Mouse (Mus musculus) cerebellum, adult 9-11 months (tissue): Measurements from ENCODE around the gene Dntt.

Experiments
- DNase-seq: peaks from one replicate; pipeline ENCODE4 v3.0.0; 2022

Dntt gene

GRCm38 (mm10) chr19:41029219-41029618 is at the start of gene Dntt:
TSS of gene Dntt (plus strand) at chr19:41029275.
- DNase-seq, result no peak

- no peak for DNase-seq
These were observed 48.4 kb upstream of the Dntt start for GRCm38 (mm10) chr19:40980671-40981070.

GRCm38 (mm10) chr19:40984536-40984935 is 44.5 kb upstream of the Dntt start:
- no peak for DNase-seq

- DNase-seq, result no peak
These were observed 40.2 kb upstream of the Dntt start for GRCm38 (mm10) chr19:40988856-40989255.

- DNase-seq, result no peak
These were observed 39.0 kb upstream of the Dntt start for GRCm38 (mm10) chr19:40989961-40990600.

- no peak for DNase-seq
These were observed 38.2 kb upstream of the Dntt start for GRCm38 (mm10) chr19:40990781-40991343.

GRCm38 (mm10) chr19:40991626-40992025 is 37.4 kb upstream of the Dntt start:
- no peak for DNase-seq

- DNase-seq, result no peak
These were observed 37.0 kb upstream of the Dntt start for GRCm38 (mm10) chr19:40992096-40992495.

- DNase-seq, result no peak
These were observed 36.5 kb upstream of the Dntt start for GRCm38 (mm10) chr19:40992517-40993044.

- DNase-seq, result no peak
These were observed 35.7 kb upstream of the Dntt start for GRCm38 (mm10) chr19:40993356-40993755.

GRCm38 (mm10) chr19:40994057-40994585 is 35.0 kb upstream of the Dntt start, which contains the start of gene Blnk:
TSS of gene Blnk (minus strand) at chr19:40994535.
- no peak for DNase-seq

GRCm38 (mm10) chr19:40994911-40995310 is 34.2 kb upstream of the Dntt start:
- no peak for DNase-seq

GRCm38 (mm10) chr19:40995449-40996401 is 33.4 kb upstream of the Dntt start:
- peak; percentile 5 for DNase-seq

- DNase-seq, result no peak
These were observed 32.4 kb upstream of the Dntt start for GRCm38 (mm10) chr19:40996722-40997121.

- no peak for DNase-seq
These were observed 30.5 kb upstream of the Dntt start for GRCm38 (mm10) chr19:40998469-40999170.

- DNase-seq, result no peak
These were observed 29.5 kb upstream of the Dntt start for GRCm38 (mm10) chr19:40999569-40999968.

- no peak for DNase-seq
These were observed 25.3 kb upstream of the Dntt start for GRCm38 (mm10) chr19:41003694-41004315.

GRCm38 (mm10) chr19:41006621-41007020 is 22.5 kb upstream of the Dntt start:
- no peak for DNase-seq

GRCm38 (mm10) chr19:41007326-41007725 is 21.7 kb upstream of the Dntt start:
- peak; percentile 6 for DNase-seq

- no peak for DNase-seq
These were observed 21.3 kb upstream of the Dntt start for GRCm38 (mm10) chr19:41007733-41008132.

GRCm38 (mm10) chr19:41008674-41009395 is 20.2 kb upstream of the Dntt start:
- no peak for DNase-seq
